Mouse (Mus musculus) lung, postnatal 25 days (tissue): ENCODE measurements around the gene Rsc1a1.
A peak's percentile ranks its signal among the peaks of the same experiment; 100 is the strongest.

Experiments used
- DNase-seq: peaks from one replicate; pipeline ENCODE4 v3.0.0; 2022; ENCODE audit warnings: low spot score

Gene Rsc1a1

DNA sequence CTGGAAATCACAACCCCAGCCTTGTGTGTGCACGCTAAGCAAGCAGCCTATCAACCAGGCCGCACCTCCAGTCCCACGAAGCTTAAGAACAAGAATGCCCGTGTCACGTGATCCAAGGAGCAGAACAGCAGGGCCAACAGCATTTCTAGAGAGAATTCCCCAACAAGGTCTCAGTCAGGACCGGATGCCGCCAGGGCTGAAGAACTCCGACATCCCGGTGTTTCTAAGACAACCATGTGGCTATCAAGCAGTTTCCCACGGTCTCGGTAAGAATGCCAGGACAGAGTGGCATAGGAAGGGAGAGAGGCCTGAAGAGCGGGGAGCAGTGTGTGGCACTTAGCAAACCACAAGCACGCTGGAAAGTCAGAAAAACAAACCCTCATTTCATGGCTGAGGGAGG is 31.6 kb downstream of the Rsc1a1 start:
- peak; percentile 54 for DNase-seq

GRCm38 (mm10) chr4:141653044-141653443 is 32.4 kb downstream of the Rsc1a1 start:
- no peak for DNase-seq

GRCm38 (mm10) chr4:141651944-141652343 is 33.5 kb downstream of the Rsc1a1 start:
- no peak for DNase-seq

GRCm38 (mm10) chr4:141651286-141651685 is 34.1 kb downstream of the Rsc1a1 start:
- no peak for DNase-seq

DNA sequence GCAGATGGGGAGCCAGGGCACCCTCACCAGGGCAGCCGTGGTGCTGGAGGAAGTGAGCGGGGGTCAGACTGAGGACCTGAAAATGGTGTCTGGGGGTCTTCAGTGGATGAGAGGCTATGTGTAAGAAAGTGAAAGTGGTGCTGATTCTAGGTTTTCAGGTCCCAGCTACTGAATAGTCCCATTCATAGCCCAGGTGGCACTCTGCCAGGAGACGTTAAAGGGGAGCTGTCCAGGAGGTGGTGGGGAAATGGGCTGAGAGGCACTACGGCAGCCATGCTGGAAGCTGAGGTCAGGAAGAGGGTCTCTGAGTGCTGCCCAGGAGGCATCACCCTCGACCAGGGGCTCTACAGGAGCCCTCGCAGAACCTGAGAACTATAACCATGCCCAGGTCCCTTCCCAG is 36.2 kb downstream of the Rsc1a1 start:
- no peak for DNase-seq

DNA sequence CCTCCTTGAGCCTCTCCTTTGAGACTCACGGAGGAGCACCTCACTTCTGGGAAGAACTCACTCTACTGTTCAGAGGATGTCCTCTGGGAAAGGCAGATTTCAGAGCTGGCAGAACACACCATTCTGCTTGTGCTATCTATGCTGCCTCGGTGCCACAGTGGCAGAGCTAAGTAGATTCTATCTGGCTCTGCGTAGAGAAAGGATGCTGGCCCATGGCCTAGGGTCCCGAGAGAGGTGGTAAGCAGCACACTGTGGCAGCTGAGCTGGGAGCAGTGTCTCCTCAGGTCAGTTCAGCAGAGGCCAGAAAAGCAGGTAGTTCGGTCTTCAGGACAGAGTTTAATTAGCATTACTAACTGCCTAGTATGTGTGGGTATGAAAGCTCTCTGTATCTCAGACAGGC is 37.1 kb downstream of the Rsc1a1 start:
- DNase-seq, result no peak

DNA sequence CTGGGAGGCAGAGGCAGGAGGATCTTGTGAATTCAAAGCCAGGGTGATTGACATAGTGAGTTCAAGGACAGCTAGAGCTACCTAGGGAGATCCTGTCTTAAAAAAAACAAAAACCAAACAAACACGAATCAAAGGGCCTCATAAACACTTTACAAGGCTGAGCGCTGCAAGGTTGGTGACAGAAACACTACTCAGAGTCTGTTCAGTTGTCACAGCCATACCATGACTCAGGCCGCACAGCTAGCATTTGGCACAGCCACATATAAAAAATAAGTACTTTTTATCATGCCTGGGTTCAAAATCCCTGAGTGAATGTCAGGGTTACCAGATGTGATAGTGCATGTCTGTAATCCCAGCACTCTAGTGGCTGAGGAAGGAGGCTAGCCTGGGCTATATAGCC is 38.2 kb downstream of the Rsc1a1 start:
- DNase-seq, result no peak

DNA sequence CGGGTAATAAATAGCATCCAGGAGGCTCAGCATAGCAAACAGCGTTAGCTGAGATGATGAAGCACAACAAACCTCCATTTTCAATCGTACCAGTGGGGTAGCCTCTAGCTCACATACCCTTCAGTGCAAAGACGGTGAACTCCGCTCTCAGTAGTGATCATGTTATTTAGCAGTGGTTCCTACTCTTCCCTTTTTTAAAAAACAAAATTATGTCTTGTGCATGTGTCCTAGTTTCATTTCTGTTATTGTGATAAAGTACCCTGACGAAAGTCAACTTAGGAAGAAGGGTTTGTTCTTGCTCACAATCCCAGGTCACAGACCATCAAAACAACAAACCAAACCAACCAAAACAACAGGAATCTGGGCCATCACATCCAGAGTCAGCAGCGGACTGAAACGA is 39.4 kb downstream of the Rsc1a1 start:
- DNase-seq, result no peak

GRCm38 (mm10) chr4:141643118-141643855 is 42.1 kb downstream of the Rsc1a1 start:
- peak; percentile 65 for DNase-seq

GRCm38 (mm10) chr4:141641961-141642811 is 43.2 kb downstream of the Rsc1a1 start:
- DNase-seq, result no peak

DNA sequence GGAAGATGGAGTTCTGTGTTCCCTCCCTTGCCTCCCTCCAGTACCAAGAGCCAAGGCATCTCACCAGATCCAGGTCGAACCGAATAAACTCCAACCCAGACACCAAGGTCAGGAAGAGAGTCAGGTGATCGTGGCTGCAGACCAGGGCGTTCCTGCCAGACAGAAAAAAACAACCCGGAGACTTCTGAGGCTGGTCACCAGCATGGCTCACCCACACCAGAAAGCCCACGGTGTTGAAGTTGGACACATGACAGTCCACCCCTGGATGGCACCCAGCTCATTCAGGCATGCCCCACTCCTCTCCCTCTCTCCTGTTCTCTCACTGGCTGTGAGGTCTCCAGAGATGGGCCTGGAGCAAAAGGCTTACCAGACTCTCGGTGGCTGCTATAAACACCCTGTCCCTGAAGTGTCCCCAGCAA is 44.0 kb downstream of the Rsc1a1 start:
- no peak for DNase-seq

GRCm38 (mm10) chr4:141639474-141639873 is 45.9 kb downstream of the Rsc1a1 start:
- DNase-seq, result no peak

- no peak for DNase-seq
These were observed 48.7 kb downstream of the Rsc1a1 start for GRCm38 (mm10) chr4:141636693-141637092.

DNA sequence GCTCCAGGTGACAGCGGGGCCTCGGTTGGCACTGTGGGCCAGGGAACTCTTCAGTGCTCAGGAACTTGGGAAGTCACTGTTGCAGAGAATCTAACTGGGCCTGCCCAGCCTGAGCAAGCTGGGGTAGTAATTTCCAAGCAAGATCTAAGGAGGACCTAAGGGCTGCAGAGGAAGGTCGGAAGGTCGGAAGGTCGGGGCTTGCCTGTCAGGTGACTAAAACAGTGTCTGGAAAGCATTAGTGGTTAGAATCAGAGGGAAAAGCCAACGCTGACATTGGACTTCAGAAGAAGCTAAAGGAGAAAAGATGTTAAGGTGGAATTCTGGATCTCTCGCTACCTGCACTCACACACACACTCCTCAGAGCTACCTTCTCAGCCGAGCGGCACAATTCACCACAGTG is 49.4 kb downstream of the Rsc1a1 start:
- DNase-seq, result no peak
